Mouse (Mus musculus) v-Abl transformed pro-B cells (cell line): ENCODE results near the gene Ddc.

Experiments
- in situ Hi-C, 2 experiments: fragments of 400-800 bp; cut with MboI; formaldehyde crosslinking; loops; one replicate each; pipeline ENCODE4 v1.15.1; 2025; ENCODE audit not compliant: unreplicated experiment in 2 of 2

The Ddc gene

GRCm38 (mm10) chr11:11805951-11806350 is 92.0 kb downstream of the Ddc start:
- in situ Hi-C loops: loop anchor here (25.0 kb wide), 2 partner anchors 481 to 731 kb away; no protein-coding TSS in a partner anchor

- in situ Hi-C loops: loop anchor here (25.0 kb wide), 2 partner anchors 483 to 733 kb away; no protein-coding TSS in a partner anchor
Observed at GRCm38 (mm10) chr11:11804421-11804820, 93.5 kb downstream of the Ddc start.

GRCm38 (mm10) chr11:11801067-11801466 is 96.9 kb downstream of the Ddc start:
- in situ Hi-C loops: loop anchor here (25.0 kb wide), 2 partner anchors 486 to 736 kb away; no protein-coding TSS in a partner anchor

- in situ Hi-C loops: loop anchor here (25.0 kb wide), 2 partner anchors 487 to 737 kb away; no protein-coding TSS in a partner anchor
Observed at GRCm38 (mm10) chr11:11800304-11800703, 97.6 kb downstream of the Ddc start.

- in situ Hi-C loops: loop anchor here in 1 of 2 experiments (5.0 kb wide), 1 partner anchor 341 kb away; no protein-coding TSS in a partner anchor
Observed at GRCm38 (mm10) chr11:11798690-11799089, 99.3 kb downstream of the Ddc start.

GRCm38 (mm10) chr11:11794626-11795025 is 103.3 kb downstream of the Ddc start:
- in situ Hi-C loops: loop anchor here in 1 of 2 experiments (5.0 kb wide), 1 partner anchor 337 kb away; no protein-coding TSS in a partner anchor

GRCm38 (mm10) chr11:11788521-11788974 is 109.4 kb downstream of the Ddc start:
- in situ Hi-C loops: loop anchor here (5.0 kb wide), 3 partner anchors 41 to 291 kb away; no protein-coding TSS in a partner anchor

- in situ Hi-C loops: loop anchor here (5.0 kb wide), 3 partner anchors 38 to 288 kb away; no protein-coding TSS in a partner anchor
Observed at GRCm38 (mm10) chr11:11785457-11785856, 112.5 kb downstream of the Ddc start.

- in situ Hi-C loops: no loop called here
Observed at GRCm38 (mm10) chr11:11781728-11782127, 116.2 kb downstream of the Ddc start.

GRCm38 (mm10) chr11:11778345-11778744 is 119.6 kb downstream of the Ddc start:
- in situ Hi-C loops: no loop called here

- in situ Hi-C loops: no loop called here
Observed at GRCm38 (mm10) chr11:11777796-11778195, 120.1 kb downstream of the Ddc start.

GRCm38 (mm10) chr11:11777246-11777645 is 120.7 kb downstream of the Ddc start:
- in situ Hi-C loops: no loop called here

GRCm38 (mm10) chr11:11776822-11777174 is 121.1 kb downstream of the Ddc start:
- in situ Hi-C loops: no loop called here

- in situ Hi-C loops: no loop called here
Observed at GRCm38 (mm10) chr11:11776071-11776821, 121.7 kb downstream of the Ddc start.

GRCm38 (mm10) chr11:11774893-11775292 is 123.1 kb downstream of the Ddc start:
- in situ Hi-C loops: no loop called here

- in situ Hi-C loops: no loop called here
Observed at GRCm38 (mm10) chr11:11774384-11774783, 123.6 kb downstream of the Ddc start.

- in situ Hi-C loops: no loop called here
Observed at GRCm38 (mm10) chr11:11772196-11772595, 125.7 kb downstream of the Ddc start.

- in situ Hi-C loops: no loop called here
Observed at GRCm38 (mm10) chr11:11770691-11771090, 127.3 kb downstream of the Ddc start.

- in situ Hi-C loops: no loop called here
Observed at GRCm38 (mm10) chr11:11769281-11769680, 128.7 kb downstream of the Ddc start.

GRCm38 (mm10) chr11:11768057-11768456 is 129.9 kb downstream of the Ddc start:
- in situ Hi-C loops: no loop called here

- in situ Hi-C loops: no loop called here
Observed at GRCm38 (mm10) chr11:11766736-11767135, 131.2 kb downstream of the Ddc start.

- in situ Hi-C loops: no loop called here
Observed at GRCm38 (mm10) chr11:11766105-11766504, 131.8 kb downstream of the Ddc start.
